Mouse (Mus musculus): ENCODE results near the gene Tmem181a. TPM values are rescaled to one million over a fixed set of nuclear protein-coding genes. Genes with fewer than 3 reads are reported as not detected.

Tmem181a gene
- polyA plus RNA-seq (2014; fragmentation: Illumina TruSeq; extraction: RNeasy Lipid Tissue Mini Kit (QIAGEN cat#74804); ENCODE audit: insufficient read depth, low read depth, low replicate concordance): 7.3 TPM

DNA sequence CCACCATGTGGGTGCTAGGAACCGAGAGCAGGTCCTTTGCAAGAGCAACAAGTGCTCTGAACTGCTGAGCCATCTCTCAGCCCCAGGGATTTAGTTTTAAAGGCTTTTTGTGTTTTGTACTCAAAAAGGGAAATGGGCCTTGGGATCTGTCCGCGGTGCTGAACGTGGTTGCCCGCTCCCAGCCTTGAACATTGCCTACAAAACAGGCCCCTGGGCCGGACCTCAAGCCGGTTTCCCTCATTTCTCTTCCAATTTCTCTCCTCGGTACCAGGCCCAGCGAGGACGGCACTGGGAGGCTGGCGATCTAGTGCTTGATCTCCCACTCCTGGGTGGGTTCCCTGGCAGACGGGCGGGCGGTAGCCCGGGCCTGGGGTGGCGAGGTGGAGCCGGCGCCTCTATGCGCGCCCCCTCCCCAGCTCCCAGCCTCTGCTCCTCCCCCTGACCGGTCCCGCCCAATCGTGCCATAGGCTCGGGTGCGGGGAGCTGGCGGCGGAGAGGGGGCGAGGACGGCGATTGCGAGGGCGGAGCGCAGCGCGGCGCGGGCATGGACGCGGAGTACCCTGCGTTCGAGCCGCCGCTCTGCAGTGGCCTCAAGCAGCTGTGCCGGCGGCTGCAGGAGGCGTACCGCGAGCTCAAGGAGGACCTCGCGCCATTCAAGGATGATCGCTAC is at the start of gene Tmem181a:
TSS of gene Tmem181a (plus strand) at position 461 of the 670 bp plus-strand sequence.

DNA sequence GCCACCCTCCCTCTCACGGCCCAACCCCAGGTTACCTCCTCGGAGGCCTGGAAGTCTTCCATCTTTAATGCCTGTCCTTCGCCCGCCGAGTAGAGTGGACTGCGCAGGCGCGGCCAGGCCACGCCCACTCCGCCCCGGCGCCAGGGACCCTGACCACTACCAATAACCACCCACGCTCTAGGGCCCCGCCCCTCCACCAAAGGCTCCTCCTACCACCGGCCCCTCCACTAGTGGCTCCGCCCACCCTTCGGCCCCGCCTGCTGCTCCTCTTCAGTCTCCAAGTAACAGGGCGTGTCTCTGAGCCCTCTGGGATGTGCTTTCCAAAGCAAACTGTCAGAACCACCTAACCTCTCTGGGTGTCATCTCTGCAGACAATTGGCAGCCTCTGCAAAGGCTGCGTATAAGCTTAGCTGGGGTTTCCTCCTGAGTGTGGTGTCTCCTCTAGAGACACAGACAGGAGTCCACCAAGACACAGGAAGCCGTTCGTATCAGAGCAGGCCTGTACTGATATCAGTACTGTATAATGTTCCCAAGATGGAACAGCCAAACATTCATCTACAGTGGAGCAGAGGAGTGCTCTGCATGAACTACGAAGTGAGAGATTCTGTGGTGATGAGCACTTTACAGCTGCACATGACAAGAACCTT is 60.8 kb downstream of the Tmem181a start, which contains the start of gene Dynlt1a:
TSS of gene Dynlt1a (minus strand) at position 162 of the 647 bp plus-strand sequence.

Other genes starting within 250 kb of the Tmem181a start
- 0.92 TPM for gene Serac1, start 177.1 kb upstream of the Tmem181a start, polyA plus RNA-seq (2014; fragmentation: Illumina TruSeq; extraction: RNeasy Lipid Tissue Mini Kit (QIAGEN cat#74804); ENCODE audit: insufficient read depth, low read depth, low replicate concordance)
- 84.4 TPM for gene Gtf2h5, start 177.1 kb upstream of the Tmem181a start, polyA plus RNA-seq (2014; fragmentation: Illumina TruSeq; extraction: RNeasy Lipid Tissue Mini Kit (QIAGEN cat#74804); ENCODE audit: insufficient read depth, low read depth, low replicate concordance)
- 16.3 TPM for gene Tulp4, start 150.4 kb upstream of the Tmem181a start, polyA plus RNA-seq (2014; fragmentation: Illumina TruSeq; extraction: RNeasy Lipid Tissue Mini Kit (QIAGEN cat#74804); ENCODE audit: insufficient read depth, low read depth, low replicate concordance)
- gene Dynlt1a, start 60.6 kb downstream of the Tmem181a start, polyA plus RNA-seq (2014; fragmentation: Illumina TruSeq; extraction: RNeasy Lipid Tissue Mini Kit (QIAGEN cat#74804); ENCODE audit: insufficient read depth, low read depth, low replicate concordance): 3.0 TPM
- 120 TPM for gene Dynlt1b, start 173.3 kb downstream of the Tmem181a start, polyA plus RNA-seq (2014; fragmentation: Illumina TruSeq; extraction: RNeasy Lipid Tissue Mini Kit (QIAGEN cat#74804); ENCODE audit: insufficient read depth, low read depth, low replicate concordance)

Measured in lung, adult 10 weeks (tissue).